Mouse (Mus musculus) right cerebral cortex, adult 2 months (tissue): Measurements from ENCODE around the gene Ndrg3.
"Not testable (repeated sequence)": the region's sequence is repeated elsewhere in the genome, so short reads cannot be mapped to it uniquely, and the experiment has no call there.

ENCODE experiments used
- DNase-seq, 2 experiments: peaks; one replicate each; pipeline ENCODE4 v3.0.0; 2021 to 2022; ENCODE audit warnings: low spot score in 2 of 2

Gene Ndrg3

GRCm38 (mm10) chr2:156998263-156998662 is 6.4 kb upstream of the Ndrg3 start:
- no peak for DNase-seq

- DNase-seq, result peak; percentile 60 to 62
These were observed 4.7 kb upstream of the Ndrg3 start for GRCm38 (mm10) chr2:156996576-156996975.

DNA sequence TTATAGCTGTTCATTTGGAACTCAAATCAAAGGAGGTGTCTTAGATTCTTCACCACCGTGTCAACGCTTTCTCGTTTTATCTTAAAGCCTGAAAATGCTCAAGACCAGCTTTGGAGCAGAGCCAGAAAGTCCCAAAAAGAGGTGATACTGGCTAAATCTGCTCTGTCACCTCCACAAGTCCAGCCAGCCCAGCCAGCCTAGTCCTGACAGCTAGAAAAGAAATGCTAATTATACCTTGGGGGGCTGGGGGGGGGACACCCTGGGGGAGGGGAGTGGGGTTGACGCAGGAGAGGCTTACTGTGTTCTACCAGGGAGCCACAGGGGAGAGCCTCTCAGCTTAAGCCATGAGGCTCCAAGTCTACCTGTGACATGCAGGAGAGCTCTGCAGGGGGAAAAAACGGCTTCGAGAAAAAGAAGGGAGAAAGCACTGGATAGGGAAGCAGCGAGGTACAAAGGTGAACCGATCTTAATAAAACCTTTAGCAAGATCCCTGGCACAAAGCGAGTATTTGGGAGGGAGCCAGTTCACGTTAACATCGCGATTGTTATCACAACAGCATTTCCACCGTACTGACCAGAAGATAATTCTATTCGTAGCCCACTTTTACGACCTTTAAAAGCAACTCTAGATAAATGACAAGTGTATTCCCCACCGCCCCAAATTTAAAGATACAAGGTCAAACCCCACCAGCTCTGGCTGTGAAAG is 977 bp downstream of the Ndrg3 start:
- DNase-seq, result peak; percentile 32 to 42

DNA sequence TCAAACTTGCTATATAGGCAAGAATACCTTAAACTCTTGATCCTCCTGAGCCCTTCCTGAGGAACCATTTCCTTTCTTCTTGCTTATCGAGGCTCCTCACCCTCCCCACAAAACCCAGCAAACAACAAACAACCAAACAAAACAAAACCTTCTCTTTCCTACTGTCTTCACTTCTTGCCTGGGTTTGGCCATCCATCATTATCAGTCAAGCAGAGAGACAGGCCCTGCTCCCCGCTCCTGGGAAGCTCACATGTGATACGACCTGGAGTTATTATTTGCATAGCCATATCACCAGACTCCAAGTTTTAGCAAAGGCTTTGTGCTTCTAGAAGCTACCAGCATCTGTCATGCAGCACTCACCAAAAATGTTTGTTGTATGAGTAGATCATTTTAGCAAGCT is 4.5 kb downstream of the Ndrg3 start:
- DNase-seq, result no peak

GRCm38 (mm10) chr2:156982864-156983263 is 9.0 kb downstream of the Ndrg3 start:
- DNase-seq, result no peak

- no peak for DNase-seq
These were observed 10.6 kb downstream of the Ndrg3 start for GRCm38 (mm10) chr2:156981291-156981690.

- DNase-seq, result no peak
These were observed 11.8 kb downstream of the Ndrg3 start for GRCm38 (mm10) chr2:156980059-156980458.

- DNase-seq, result no peak
These were observed 15.1 kb downstream of the Ndrg3 start for GRCm38 (mm10) chr2:156976711-156977110.

DNA sequence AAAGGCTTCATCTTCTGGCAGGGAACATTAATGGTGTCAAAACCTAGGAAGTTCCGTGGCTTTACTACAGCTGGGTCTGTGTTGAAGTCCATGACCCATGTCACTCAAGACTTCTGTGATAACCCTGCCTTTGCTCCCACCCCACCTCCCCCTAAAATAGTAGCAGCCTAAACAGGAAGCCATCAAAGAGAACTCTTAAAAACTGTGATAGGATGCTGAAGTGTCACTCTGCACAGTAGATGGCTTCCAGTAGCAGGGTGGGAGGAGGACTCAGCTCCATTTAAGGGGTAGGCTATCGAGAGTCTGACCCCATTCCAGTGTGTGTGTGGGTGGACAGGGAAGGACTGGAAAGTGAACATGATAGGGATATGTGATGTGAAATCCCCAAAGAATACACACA is 16.9 kb downstream of the Ndrg3 start:
- no peak for DNase-seq

DNA sequence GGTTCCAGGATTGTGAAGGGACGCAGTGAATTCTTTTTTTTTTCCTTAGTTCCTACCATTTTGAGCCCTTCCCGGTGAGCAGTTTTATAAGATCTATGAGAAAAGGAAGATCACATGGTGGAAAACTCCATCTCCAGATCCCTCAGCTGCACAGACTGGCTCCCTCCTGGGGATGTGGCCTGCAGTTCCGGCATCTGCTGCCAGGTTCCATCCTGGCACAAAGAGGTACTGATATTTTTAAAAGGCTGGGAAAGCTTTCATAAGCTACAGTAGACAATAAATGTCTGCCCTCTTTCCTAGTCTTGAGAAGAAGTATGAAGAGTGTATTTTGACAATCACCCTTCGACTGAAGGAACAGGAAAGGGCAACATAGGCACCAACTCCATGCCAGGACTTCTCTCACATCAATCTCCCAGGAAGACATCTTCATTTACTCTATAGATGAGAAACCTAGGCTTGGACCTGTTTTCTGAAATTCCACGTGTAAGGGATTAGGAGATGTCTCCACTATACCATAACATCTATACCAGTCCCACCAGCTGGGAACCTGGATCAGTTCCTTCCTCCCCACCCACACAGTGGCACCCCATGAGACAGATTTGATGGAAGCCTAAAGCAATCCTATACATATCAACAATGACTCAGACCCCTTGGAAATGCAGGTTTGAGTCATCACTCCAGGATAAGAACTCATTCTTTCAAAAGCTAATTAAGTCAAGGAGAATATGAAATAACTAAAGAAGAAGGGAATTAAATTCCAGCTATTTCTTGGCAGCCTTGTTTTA is 18.3 kb downstream of the Ndrg3 start:
- DNase-seq, result peak; percentile 83 to 86

- no peak for DNase-seq
These were observed 21.6 kb downstream of the Ndrg3 start for GRCm38 (mm10) chr2:156970253-156970652.

GRCm38 (mm10) chr2:156968501-156968900 is 23.4 kb downstream of the Ndrg3 start:
- DNase-seq, result no peak

DNA sequence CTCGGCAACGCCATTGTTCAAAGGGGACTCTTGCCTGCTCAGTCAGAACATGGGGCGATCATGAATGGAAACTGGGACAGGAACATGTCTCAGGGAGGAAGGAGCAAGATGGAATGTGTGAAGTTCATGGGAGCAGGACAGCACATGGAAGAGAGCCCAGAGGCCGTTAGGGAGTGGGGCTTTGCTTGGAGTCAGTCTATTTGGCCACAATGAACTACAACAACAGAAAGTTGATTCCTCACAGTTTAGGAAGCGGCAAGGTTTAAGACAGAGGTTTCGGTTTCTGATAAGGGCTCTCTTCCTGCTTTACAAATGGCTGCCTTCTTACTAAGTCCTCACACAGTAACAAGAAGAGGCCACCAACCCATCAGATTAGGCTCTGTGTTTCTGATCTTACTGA is 24.5 kb downstream of the Ndrg3 start:
- no peak for DNase-seq

DNA sequence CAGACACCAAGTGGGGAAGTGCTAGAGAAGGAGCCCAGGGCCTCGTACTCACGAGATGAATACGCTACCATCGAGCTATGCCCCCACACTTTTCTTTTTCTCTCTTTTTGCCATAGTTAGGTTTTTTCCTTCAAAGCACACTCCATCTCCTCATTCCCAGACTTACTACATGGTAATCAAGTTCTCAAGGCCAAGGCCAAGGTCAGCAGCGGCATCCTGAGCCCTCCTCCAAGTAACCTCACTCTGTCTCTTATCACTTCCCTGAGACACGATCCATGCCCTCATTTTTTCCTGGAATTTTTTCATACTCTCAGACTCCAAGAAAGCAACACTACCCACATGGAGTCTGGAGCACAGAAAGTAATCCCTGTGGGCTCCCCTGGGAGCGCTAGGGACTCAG is 28.0 kb downstream of the Ndrg3 start:
- no peak for DNase-seq

DNA sequence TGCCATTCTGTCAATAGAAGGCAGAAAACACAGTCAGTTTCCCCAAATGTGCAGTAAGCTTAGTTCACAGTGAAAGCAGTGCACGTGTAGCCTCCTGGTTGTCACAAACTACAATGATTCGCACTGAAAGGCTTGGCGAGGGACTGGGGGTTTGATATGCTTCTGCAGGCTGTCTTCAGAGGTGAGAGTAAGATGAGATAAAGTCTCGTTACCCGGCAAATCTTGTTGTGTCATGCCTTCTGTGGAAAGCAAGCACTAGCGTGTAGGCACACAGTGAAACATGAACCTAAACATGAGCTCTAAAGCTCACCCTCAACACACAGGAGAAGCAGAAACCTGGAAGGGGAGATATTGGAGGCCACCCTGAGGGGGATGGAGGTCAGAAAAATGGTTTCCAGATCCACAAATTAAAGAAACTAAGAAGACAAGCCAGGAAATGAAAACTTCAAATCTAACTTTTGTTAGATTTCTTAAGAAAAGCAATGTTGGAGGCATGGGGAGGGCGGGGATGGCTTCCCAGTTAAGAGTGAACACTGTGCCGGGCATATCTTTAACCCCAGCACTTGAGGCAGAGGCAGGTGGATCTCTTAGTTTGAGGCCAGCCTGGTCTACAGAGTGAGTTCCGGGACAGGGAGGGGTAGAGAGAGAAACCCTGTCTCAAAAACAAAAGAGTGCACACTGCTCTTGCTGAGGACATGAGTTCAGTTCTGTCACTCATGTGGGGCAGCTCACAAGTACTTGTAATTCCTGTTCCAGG is 33.2 kb downstream of the Ndrg3 start:
- DNase-seq, result no peak

DNA sequence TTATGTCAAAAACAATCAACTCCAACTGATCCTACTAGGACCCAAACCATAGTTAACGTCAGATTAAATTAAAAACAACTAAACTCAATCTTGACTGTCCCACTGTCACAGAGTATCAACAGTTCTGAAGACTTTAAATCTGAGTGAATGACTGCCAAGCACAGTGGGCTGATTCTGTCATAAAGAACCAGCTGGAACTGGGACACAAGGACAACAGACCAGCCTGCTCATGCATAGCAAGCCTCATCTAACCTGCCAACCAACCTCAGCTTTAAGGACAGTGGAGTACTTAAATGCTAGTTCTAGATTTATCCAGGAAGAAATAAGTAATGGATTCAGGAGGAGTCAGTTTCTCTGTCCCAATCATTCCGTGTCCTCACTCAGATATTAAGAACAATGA is 34.8 kb downstream of the Ndrg3 start:
- DNase-seq, result no peak

GRCm38 (mm10) chr2:156956306-156956705 is 35.5 kb downstream of the Ndrg3 start:
- no peak for DNase-seq

DNA sequence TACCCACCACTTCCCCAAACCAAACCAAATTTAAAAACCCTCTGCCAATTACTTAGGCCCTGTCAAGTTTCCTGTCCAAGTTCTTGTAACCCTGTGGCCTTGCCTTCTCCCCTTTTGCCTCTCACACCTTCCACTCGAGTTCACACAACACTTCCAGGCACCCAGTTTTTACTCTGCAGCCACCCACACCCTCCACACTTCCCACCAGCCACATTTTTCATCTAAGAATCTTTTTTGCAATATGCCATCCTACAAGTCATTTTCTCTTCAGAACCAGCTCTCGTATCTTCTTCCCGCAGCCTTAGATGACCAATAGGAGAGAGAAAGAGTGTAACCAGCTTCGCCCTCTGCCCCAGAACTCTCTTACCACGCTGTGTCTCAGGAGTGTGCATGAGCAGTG is 37.4 kb downstream of the Ndrg3 start:
- DNase-seq, result peak; percentile 44 to 57

GRCm38 (mm10) chr2:156951301-156952094 is 40.4 kb downstream of the Ndrg3 start:
- no peak for DNase-seq

DNA sequence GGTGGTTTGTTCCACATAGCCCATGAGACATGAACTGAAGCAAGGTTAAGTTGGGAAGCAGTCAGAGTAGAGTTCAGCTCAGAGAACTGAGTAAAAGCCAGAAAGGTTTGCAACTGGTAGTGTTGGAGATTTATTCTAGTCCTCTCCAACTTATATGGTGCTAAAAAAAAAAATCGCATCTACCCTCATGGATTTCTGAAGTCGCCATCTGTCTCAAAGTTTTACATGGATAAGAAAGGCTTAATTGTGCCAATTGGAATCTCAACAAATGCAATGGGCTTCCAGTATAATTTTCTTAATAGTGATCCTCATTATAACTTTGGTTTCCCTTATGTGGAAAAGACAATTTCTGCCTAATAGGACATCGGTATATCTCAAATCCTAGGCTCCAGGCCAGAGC is 41.0 kb downstream of the Ndrg3 start:
- DNase-seq, result no peak

DNA sequence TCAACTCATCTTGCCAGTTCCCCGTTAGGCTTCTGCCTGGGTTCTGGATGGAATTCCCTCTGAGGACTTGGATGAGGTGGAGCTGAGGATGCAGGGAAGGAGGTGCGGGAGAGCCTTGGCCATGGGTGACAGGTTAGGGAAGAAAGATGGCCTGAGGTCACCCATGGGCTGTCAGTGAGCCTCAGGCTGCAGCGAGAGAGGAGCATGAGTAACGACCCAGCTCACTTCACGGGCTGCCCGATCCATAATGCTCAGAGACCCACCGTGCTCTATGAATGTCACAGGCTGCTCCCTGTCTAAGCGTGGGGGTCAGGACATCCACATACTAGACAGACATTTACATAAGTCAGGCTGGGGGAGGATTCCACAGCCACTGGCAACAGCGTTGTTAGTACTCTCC is 50.3 kb downstream of the Ndrg3 start:
- DNase-seq, result not testable (repeated sequence)

DNA sequence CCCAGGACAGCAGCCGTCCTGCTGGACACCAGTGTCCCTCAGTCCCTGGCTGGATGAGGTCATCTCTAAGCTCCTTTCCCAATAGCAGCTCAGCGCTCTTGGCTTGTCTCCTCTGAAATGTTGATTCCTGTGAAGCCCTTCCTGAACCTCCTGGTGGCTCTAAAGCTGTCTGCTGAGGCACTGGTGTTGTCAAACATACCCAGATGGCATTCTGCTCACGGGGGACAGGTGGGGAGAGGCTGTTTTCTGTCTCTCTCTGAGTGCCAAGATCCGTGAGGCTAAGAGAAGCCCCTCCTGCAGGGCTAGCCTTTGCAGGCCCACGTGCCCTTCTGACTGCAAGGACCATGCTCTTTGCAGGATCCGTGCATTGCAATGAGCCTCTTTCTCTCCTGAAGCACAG is 51.9 kb downstream of the Ndrg3 start:
- DNase-seq, result not testable (repeated sequence)
